Mouse (Mus musculus) heart, embryonic 14.5 days (tissue): ENCODE results near the gene Ephb2. TPM values are rescaled to one million over a fixed set of nuclear protein-coding genes. Genes with fewer than 3 reads are reported as not detected.

ENCODE experiments used
- ATAC-seq: fragments of 200-750 bp; cut with Nextera tagmentation; 2 replicates; pipeline ENCODE4 v1.8.0; 2017; ENCODE audit warnings: low read depth, moderate TSS enrichment; ENCODE audit not compliant: insufficient number of reproducible peaks, insufficient read depth, low FRiP score
- H3K27ac ChIP-seq, 2 experiments: fragments of 200-500 bp in 1 of 2; fragments of 300-500 bp in 1 of 2; sonication (generic) in 1 of 2; replicated peaks in 1 of 2; 2 replicates each; pipeline ENCODE4 v1.5.1; 2012 to 2014; ENCODE audit warnings: low read depth in 2 of 2, low read length in 2 of 2, control low read depth in 1 of 2, mild to moderate bottlenecking in 1 of 2, mixed read lengths in 1 of 2; ENCODE audit not compliant: control insufficient read depth in 1 of 2, insufficient read depth in 1 of 2
- H3K27me3 ChIP-seq: fragments of 300-500 bp; sonication (generic); 2 replicates; pipeline ENCODE4 v1.6.1; 2014; ENCODE audit warnings: mild to moderate bottlenecking, low read length, control low read depth; ENCODE audit not compliant: control insufficient read depth, insufficient read depth
- H3K36me3 ChIP-seq: fragments of 300-500 bp; sonication (generic); 2 replicates; pipeline ENCODE4 v1.6.1; 2014; ENCODE audit warnings: mild to moderate bottlenecking, control low read depth, low read length, mixed read lengths; ENCODE audit not compliant: control insufficient read depth, insufficient read depth
- H3K4me1 ChIP-seq, 2 experiments: fragments of 200-500 bp in 1 of 2; fragments of 300-500 bp in 1 of 2; sonication (generic) in 1 of 2; 2 replicates each; pipeline ENCODE4 v1.6.1; 2012 to 2014; ENCODE audit warnings: low read length in 2 of 2, control low read depth in 1 of 2, mixed read lengths in 1 of 2; ENCODE audit not compliant: control insufficient read depth in 2 of 2, insufficient read depth in 2 of 2
- H3K4me2 ChIP-seq: fragments of 300-500 bp; sonication (generic); 2 replicates; pipeline ENCODE4 v1.6.1; 2014; ENCODE audit warnings: mild to moderate bottlenecking, low read length
- H3K4me3 ChIP-seq, 2 experiments: fragments of 200-500 bp in 1 of 2; fragments of 300-500 bp in 1 of 2; sonication (generic) in 1 of 2; 2 replicates each; pipeline ENCODE4 v1.5.1; 2012 to 2014; ENCODE audit warnings: low read length in 2 of 2, mild to moderate bottlenecking in 2 of 2, control low read depth in 1 of 2, low read depth in 1 of 2, moderate library complexity in 1 of 2; ENCODE audit not compliant: control insufficient read depth in 1 of 2, insufficient read depth in 1 of 2
- H3K9ac ChIP-seq: fragments of 300-500 bp; sonication (generic); 2 replicates; pipeline ENCODE4 v1.6.1; 2014; ENCODE audit warnings: mild to moderate bottlenecking, low read length
- H3K9me3 ChIP-seq: fragments of 300-500 bp; sonication (generic); 2 replicates; pipeline ENCODE4 v1.6.1; 2016; ENCODE audit warnings: low read length, control low read depth; ENCODE audit not compliant: control insufficient read depth
- WGBS: fragments of 180-500 bp; shearing (Covaris S2); extraction: QIAGEN DNeasy Blood & Tissue Kit; methylation state at CpG from one replicate; pipeline ENCODE4 v1.1.7; 2014; 5-methylcytosine and 5-hydroxymethylcytosine counted together
- polyA plus RNA-seq: library from polyadenylated mRNA; unstranded; fragments of >200 nt; fragmentation: Nextera tagmentation; extraction: Ambion mirVana; gene quantifications from 2 replicates; pipeline ENCODE4 v1.2.1, GENCODE M21; 2014

The Ephb2 gene
- polyA plus RNA-seq, 1 experiment from 2014 or later, result 1.6 TPM

DNA sequence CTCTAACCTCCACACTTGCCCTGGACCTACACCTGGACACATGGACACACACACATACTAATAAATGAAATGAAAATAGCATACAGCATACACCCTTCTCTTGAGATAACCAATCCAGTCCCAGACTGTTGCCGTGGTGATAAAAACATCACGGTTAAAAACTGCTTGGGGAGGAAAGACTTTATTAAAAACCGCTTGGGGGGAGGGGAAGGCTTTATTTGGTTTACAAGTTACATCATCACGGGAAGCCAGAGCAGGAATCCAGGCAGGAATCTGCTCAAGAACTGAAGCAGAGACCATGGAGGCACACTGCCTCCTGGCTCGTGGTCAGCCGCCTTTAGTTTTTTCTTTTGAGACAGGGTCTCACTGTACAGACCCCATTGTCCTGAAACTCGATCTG is 222.1 kb downstream of the Ephb2 start:
- Histone ChIP-seq H3K27me3 (no peaks in the 10 kb centered on the region), H3K4me2 (no peak overlapping the region), H3K9ac (no peak overlapping the region), H3K4me1 (peaks cover 0 to 2% of the 10 kb centered on the region in 2 experiments; a peak in 1 of 4 replicates), H3K9me3 (no peaks in the 10 kb centered on the region), H3K27ac (no peak overlapping the region), H3K4me3 (no peak overlapping the region), H3K36me3 (no peaks in the 10 kb centered on the region)
- ATAC-seq, result no peak
- 62% methylated on average over 7 of the region's 7 CpGs for WGBS

DNA sequence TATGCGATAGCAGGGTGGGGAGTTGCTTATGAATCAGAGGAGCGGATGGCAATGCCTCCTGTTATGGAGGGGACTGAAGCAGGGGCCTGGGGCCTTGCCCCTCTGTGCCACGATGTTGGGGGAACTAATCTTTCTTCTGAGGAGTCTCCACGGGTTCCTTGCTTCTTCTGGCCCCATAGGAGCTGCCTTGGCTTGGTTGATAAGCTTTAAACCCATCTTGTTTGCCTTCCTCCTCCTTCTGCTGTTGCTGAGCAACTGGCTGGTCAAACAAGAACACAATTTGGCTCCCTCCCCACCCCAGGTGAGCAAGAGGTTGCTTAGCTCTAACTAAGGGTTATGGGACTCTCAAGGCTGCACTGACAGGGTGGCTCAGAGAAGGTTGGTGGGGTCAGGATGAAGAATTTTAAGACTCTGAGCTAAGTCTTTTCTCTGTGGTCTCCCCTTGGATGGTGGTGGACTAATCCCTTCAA is 225.4 kb downstream of the Ephb2 start, which contains the start of gene Tex46:
Tex46 (plus strand) TSS at position 51 of the 470 bp plus-strand sequence.
- Histone ChIP-seq H3K9ac (no peak within 1 kb of the TSS), H3K27me3 (no peaks in the 10 kb centered on the region), H3K4me1 (no peaks in the 10 kb centered on the region), H3K36me3 (no peaks in the 10 kb centered on the region), H3K9me3 (no peaks in the 10 kb centered on the region), H3K27ac (no peak within 1 kb of the TSS), H3K4me2 (no peak within 1 kb of the TSS), H3K4me3 (no peak within 1 kb of the TSS)
- 53% methylated on average over 4 of the region's 4 CpGs for WGBS
- ATAC-seq, result no peak

DNA sequence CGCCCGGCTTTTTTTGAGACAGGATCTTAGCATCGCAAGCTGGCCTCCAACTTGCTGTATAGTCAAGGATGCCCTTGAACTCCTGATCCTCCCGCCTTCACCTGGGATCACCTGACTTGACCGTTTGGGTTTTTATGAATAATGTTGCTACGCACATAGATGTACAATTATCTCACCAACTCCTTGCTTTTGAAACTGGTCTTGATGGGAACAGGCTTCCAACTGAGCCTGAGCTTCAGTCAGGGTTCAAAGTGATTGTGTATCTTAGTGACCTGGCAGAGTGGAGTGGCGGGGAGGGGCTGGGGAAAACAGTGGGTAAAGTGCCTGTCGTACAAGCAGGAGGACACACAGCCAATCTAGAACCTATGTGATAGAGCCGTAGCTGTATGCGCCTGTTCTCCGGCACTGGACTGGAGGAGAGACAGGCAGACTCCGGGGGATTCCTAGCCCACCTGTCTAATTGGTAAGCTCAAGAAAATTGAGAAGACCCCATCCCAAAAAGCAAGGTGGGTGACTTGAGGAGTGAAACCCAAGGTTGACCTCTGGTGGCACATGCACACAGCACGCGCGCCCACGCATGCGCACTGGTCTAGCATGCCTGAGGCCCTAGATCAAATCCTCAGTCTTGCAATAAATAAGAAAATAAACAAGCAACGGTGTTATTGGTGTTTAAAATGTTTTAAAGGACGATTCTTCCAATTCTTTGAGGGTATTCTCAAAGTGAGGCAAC is 229.9 kb downstream of the Ephb2 start:
- peaks cover 0 to 6% of the 10 kb centered on the region in 2 experiments; a peak in 2 of 4 replicates for H3K4me1 ChIP-seq
- no peak for ATAC-seq
- 87% methylated on average over 19 of the region's 19 CpGs for WGBS
- no peak overlapping the region for H3K27ac ChIP-seq
- no peak overlapping the region for H3K9ac ChIP-seq
- H3K4me3 ChIP-seq, result no peak overlapping the region
- H3K27me3 ChIP-seq, result no peaks in the 10 kb centered on the region
- no peaks in the 10 kb centered on the region for H3K9me3 ChIP-seq
- no peak overlapping the region for H3K4me2 ChIP-seq
- no peaks in the 10 kb centered on the region for H3K36me3 ChIP-seq

DNA sequence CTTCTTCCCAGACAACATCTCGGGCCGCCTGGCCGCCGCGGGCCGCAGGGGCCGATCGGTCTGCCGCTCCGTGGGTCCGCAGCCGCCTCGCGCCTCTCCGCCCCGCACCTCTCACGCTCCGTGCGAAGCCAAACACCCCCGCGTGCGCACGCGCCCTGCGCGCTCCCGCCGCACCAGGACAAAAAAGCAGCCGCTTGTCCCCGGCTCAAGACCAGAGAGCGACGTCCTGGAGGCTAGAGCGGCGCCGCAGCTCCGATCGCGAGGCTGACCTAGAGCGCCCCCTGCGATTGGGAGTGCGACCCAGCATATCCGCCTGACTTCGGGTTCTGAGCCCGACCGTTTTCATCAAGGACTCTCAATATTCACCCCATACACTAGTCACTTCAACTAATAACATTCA is 233.2 kb downstream of the Ephb2 start, which contains the start of gene Kdm1a:
Kdm1a (minus strand) TSS at position 156 of the 400 bp plus-strand sequence.
- ATAC-seq, result peak; percentile 88
- H3K27ac ChIP-seq, result peak within 1 kb of the TSS; percentile 82 to 83
- under 1% methylated on average over 36 of the region's 45 CpGs for WGBS
- peaks cover 0 to 12% of the 10 kb centered on the region in 2 experiments; a peak in 2 of 4 replicates for H3K4me1 ChIP-seq
- peak within 1 kb of the TSS; percentile 99 for H3K9ac ChIP-seq
- no peaks in the 10 kb centered on the region for H3K36me3 ChIP-seq
- H3K4me2 ChIP-seq, result peak within 1 kb of the TSS; percentile 73
- H3K27me3 ChIP-seq, result no peaks in the 10 kb centered on the region
- H3K4me3 ChIP-seq, result peak within 1 kb of the TSS; percentile 98 to 99
- H3K9me3 ChIP-seq, result no peaks in the 10 kb centered on the region

DNA sequence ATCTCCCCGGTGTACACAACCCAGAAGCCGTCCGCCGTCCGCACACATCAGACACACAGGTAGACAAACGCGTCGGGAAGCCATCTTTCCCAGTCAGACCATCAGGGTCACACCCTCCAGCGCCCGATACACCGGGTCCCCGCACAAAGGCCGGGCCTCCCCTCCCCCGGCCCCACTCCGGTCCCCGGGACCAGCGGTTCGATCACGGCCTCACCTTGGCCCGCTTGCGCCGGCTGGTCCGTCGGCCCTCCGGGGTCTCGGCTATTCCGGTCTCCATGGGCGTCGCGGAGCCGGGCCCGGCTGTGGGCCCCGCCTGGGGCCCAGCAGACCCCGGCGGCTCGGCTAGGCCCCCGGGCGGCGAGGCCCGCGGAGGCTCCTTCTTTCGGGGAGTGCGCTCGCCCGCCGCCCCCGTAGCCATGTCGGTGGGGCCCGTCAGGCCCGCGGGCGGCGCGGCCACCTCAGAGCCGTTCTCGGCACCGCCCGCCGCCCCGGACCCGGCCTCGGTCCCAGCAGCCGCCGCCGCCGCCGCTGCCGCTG is 233.7 kb downstream of the Ephb2 start:
- Histone ChIP-seq H3K36me3 (no peaks in the 10 kb centered on the region), H3K27me3 (no peaks in the 10 kb centered on the region), H3K27ac (peak overlapping the region; percentile 82 to 83), H3K9ac (peak overlapping the region; percentile 99), H3K4me3 (peak overlapping the region; percentile 98 to 99), H3K9me3 (no peaks in the 10 kb centered on the region), H3K4me1 (peaks cover 0 to 12% of the 10 kb centered on the region in 2 experiments; a peak in 2 of 4 replicates), H3K4me2 (peak overlapping the region; percentile 73)
- under 1% methylated on average over 57 of the region's 68 CpGs for WGBS
- ATAC-seq, result peak; percentile 62

DNA sequence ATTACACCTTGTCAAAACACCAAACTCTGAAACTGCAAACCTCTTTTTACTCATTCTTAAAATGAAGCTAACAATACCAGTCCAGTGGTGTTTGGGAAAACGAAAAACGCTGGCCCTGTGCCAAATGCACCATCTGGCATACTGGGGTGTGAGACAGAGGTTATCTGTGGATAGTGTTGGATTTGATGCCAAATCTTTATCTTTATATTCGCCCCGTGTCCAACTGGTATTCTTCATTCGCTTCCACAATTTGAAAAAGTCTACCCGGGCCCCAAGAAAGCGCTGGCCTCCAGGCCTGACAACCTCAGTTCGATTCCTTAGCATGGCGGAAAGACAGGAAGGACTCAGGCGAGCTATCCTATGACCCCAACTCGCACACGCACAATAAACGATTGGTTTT is 234.3 kb downstream of the Ephb2 start:
- H3K9ac ChIP-seq, result peak overlapping the region; percentile 99
- H3K36me3 ChIP-seq, result no peaks in the 10 kb centered on the region
- no peak for ATAC-seq
- peak overlapping the region; percentile 73 for H3K4me2 ChIP-seq
- no peaks in the 10 kb centered on the region for H3K27me3 ChIP-seq
- H3K9me3 ChIP-seq, result no peaks in the 10 kb centered on the region
- peak overlapping the region; percentile 27 to 82; a peak in 3 of 4 replicates for H3K27ac ChIP-seq
- peaks cover 0 to 12% of the 10 kb centered on the region in 2 experiments; a peak in 2 of 4 replicates for H3K4me1 ChIP-seq
- WGBS, result under 1% methylated on average over 13 of the region's 13 CpGs
- peak overlapping the region; percentile 98 to 99 for H3K4me3 ChIP-seq

DNA sequence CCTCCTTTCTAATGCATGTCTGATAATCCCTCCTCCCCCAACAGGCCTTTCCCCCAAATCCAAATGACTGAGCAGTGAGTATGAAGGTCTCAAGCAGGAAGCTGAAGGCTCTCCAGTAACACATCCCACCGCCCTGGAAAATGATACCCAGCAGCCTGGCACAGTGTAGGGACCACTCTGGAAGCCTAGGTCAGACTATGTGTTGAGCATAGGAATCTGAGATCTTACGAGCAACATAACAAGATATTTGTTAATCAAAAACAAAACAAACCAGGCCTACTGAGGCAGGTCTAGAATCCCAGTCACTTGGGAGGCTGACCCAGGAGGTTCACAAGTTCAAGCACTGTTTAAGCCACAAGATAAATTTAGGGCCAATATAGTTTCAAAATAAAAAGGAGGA is 235.3 kb downstream of the Ephb2 start:
- no peak overlapping the region for H3K27ac ChIP-seq
- no peaks in the 10 kb centered on the region for H3K9me3 ChIP-seq
- peak overlapping the region; percentile 73 for H3K4me2 ChIP-seq
- WGBS, result 79% methylated on average over 2 of the region's 2 CpGs
- no peaks in the 10 kb centered on the region for H3K36me3 ChIP-seq
- no peaks in the 10 kb centered on the region for H3K27me3 ChIP-seq
- ATAC-seq, result no peak
- H3K4me3 ChIP-seq, result 0 out of 4 replicates have a peak overlapping the region, but pooled peaks of 1 of the 2 experiments have one; percentile 99
- H3K4me1 ChIP-seq, result peaks cover 0 to 12% of the 10 kb centered on the region in 2 experiments; a peak in 2 of 4 replicates
- H3K9ac ChIP-seq, result peak overlapping the region; percentile 99
